Mouse (Mus musculus) thymus, adult 2 months (tissue): ENCODE data around the gene Tnfrsf19.

Source experiments
- CTCF ChIP-seq: fragments of 200-500 bp; IDR thresholded peaks from 2 replicates; pipeline ENCODE4 v1.5.1; 2012; ENCODE audit warnings: mild to moderate bottlenecking, control low read depth, low read length, moderate library complexity, borderline replicate concordance; ENCODE audit not compliant: control insufficient read depth, poor library complexity, insufficient read depth; ENCODE audit errors: extremely low read depth
- POLR2A ChIP-seq: fragments of 200-500 bp; IDR thresholded peaks from 2 replicates; pipeline ENCODE4 v1.6.1; 2012; ENCODE audit warnings: mild to moderate bottlenecking, low read length, control low read depth, moderate library complexity; ENCODE audit not compliant: control insufficient read depth, poor library complexity, insufficient read depth; ENCODE audit errors: extremely low read depth

DNA sequence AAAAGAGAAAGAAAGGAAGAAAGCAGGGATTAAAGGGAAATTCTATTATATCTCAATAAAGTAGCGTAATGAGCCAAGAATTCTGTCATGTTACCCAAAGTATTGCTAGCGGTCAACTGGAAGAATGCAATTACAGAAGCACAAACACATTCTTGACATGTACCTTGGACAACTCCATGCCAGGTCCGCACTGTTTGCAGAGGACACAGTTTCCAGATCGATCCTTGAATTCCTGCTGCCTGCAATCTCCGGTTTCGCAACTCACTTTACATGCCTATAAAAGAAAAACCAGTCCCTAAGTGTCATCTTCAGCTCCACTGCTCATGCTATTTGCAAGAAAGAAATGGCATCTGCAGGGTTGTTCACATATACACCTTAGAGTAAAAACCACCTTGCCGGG, 22.3 kb downstream of the Tnfrsf19 start:
- TF ChIP-seq CTCF = no peak
- no peak for TF ChIP-seq POLR2A
